ENCODE assay signal across 10 mouse cellular contexts in the genomic region with DNA sequence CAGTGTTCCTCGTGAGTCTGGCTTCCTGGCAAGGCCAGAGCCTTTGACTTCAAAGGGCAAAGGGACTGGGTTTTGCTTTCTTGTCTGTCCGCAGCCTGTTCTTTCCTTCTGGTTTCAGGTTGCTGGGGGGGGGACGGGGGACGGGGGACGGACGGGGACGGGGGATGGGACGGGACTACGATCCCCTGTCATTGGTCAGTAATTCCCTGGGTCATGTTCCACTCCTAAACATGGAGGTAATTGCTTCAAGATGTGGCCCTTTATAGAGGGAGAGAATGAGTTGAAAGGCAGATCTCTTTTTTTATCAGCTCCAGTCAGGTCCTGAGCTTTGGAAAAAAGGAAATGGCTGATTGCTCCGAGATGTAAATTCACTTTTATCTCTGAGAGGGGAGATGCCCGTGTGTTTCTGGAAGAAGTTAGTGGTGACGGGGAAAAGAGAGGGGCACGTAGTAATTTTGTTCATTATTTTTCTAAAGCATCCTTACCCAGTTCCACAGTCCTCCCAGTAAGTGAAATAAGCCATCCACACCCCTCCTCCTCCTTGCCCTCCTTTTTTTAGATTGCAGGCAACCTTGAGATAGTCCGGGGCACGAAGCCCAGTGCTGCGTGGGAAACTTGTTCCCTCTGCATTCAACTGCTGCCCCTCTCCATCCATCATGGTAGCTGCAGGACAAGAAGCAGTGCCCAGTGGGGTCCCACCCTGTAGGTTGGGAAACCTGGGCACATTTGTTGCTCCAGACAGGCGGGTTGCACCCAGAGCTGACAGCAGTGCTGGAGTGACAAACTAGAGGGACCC.
DNase-seq lines count a peak whose midpoint lies in the region; ATAC-seq and TF ChIP-seq lines count a peak whose summit lies in the region.
"Had no signal": no experiment of that assay in that cellular context is flagged by ENCODE, and none has a peak within 500 bp of the region (broad histone marks: within the 10 kb centered on the region; RNA-seq: fewer than 3 reads in every experiment).

No protein-coding gene starts in this region.

- no peak overlapping the region for H3K4me3 ChIP-seq in kidney, embryonic 15.5 days (replicated peaks)
- no peak overlapping the region for H3K4me3 ChIP-seq in heart, embryonic 15.5 days
- no peak overlapping the region for H3K4me3 ChIP-seq in stomach, embryonic 16.5 days (replicated peaks; ENCODE audit: low read length)
- no peak overlapping the region for H3K4me3 ChIP-seq in thymus, adult 2 months (ENCODE audit: control insufficient read depth, insufficient read depth, low read length)
- H3K4me3 ChIP-seq: intestine, embryonic 15.5 days; neural tube, embryonic 12.5 days had no signal

- H3K4me1 ChIP-seq in kidney, embryonic 15.5 days = peaks cover 37% of the 10 kb centered on the region
- H3K4me1 ChIP-seq in heart, embryonic 15.5 days (replicated peaks) = peaks cover 16% of the 10 kb centered on the region
- peaks cover 29% of the 10 kb centered on the region for H3K4me1 ChIP-seq in stomach, embryonic 16.5 days (ENCODE audit: control insufficient read depth, insufficient read depth, low read length)
- H3K4me1 ChIP-seq in thymus, adult 2 months (replicated peaks; ENCODE audit: control insufficient read depth, insufficient read depth, low read length) = peaks cover 11% of the 10 kb centered on the region
- H3K4me1 ChIP-seq: neural tube, embryonic 12.5 days had no signal

- TF ChIP-seq CTCF in thymus, adult 2 months (IDR thresholded peaks at IDR 0.05; ENCODE audit: borderline replicate concordance, control insufficient read depth, extremely low read depth, insufficient read depth, low read length, poor library complexity) = no peak

- TF ChIP-seq POLR2A in thymus, adult 2 months (IDR thresholded peaks at IDR 0.05; ENCODE audit: control insufficient read depth, extremely low read depth, insufficient read depth, low read length, poor library complexity) = no peak

- H3K36me3 ChIP-seq in kidney, embryonic 15.5 days = no peaks in the 10 kb centered on the region
- no peaks in the 10 kb centered on the region for H3K36me3 ChIP-seq in heart, embryonic 15.5 days
- H3K36me3 ChIP-seq in stomach, embryonic 16.5 days (ENCODE audit: control insufficient read depth, insufficient read depth, low read length) = no peaks in the 10 kb centered on the region
- H3K36me3 ChIP-seq in thymus, adult 2 months (ENCODE audit: control insufficient read depth, insufficient read depth, low read length) = no peaks in the 10 kb centered on the region
- H3K36me3 ChIP-seq: G1E; intestine, embryonic 15.5 days; neural tube, embryonic 12.5 days had no signal

- no peaks in the 10 kb centered on the region for H3K9me3 ChIP-seq in kidney, embryonic 15.5 days (replicated peaks)
- no peaks in the 10 kb centered on the region for H3K9me3 ChIP-seq in heart, embryonic 15.5 days (replicated peaks)
- no peaks in the 10 kb centered on the region for H3K9me3 ChIP-seq in stomach, embryonic 16.5 days (replicated peaks; ENCODE audit: control insufficient read depth, low read length)
- H3K9me3 ChIP-seq: intestine, embryonic 15.5 days; neural tube, embryonic 12.5 days had no signal

- WGBS in kidney, embryonic 15.5 days = 12% methylated on average over 17 of the region's 17 CpGs
- 21% methylated on average over 16 of the region's 17 CpGs for WGBS in heart, embryonic 15.5 days
- WGBS in stomach, embryonic 16.5 days = 29% methylated on average over 17 of the region's 17 CpGs
- 86% methylated on average over 17 of the region's 17 CpGs for WGBS in thymus, adult 2 months

- ATAC-seq in kidney, embryonic 15.5 days (replicated peaks; ENCODE audit: low FRiP score) = no peak
- 0 out of 2 replicates have a peak, but pooled peaks have one; percentile 19 for ATAC-seq in heart, embryonic 15.5 days (replicated peaks; ENCODE audit: insufficient number of reproducible peaks, insufficient read depth, low FRiP score, low read depth)
- no peak for ATAC-seq in stomach, embryonic 16.5 days (ENCODE audit: insufficient read depth, low FRiP score)

- H3K4me2 ChIP-seq in kidney, embryonic 15.5 days = 0 out of 2 replicates have a peak overlapping the region, but pooled peaks have one; percentile 9
- H3K4me2 ChIP-seq in heart, embryonic 15.5 days = peak overlapping the region; percentile 4; the same call in 1 of the 2 replicates
- H3K4me2 ChIP-seq in stomach, embryonic 16.5 days (ENCODE audit: low read depth, low read length) = no peak overlapping the region
- H3K4me2 ChIP-seq: intestine, embryonic 15.5 days; neural tube, embryonic 12.5 days had no signal

- DNase-seq in kidney, postnatal 10 days = no peak
- DNase-seq in embryo, embryonic 9.5 days (ENCODE audit: extremely low spot score) = peak; percentile 70
- no peak for DNase-seq in thymus, adult 2 months
- DNase-seq in left cerebral cortex, adult 8-10 months (ENCODE audit: low spot score in 2 of 2) = no peak

- H3K27me3 ChIP-seq in kidney, embryonic 15.5 days = no peaks in the 10 kb centered on the region
- H3K27me3 ChIP-seq in heart, embryonic 15.5 days = no peaks in the 10 kb centered on the region
- no peaks in the 10 kb centered on the region for H3K27me3 ChIP-seq in stomach, embryonic 16.5 days (ENCODE audit: control insufficient read depth, insufficient read depth, low read length)
- no peaks in the 10 kb centered on the region for H3K27me3 ChIP-seq in thymus, adult 2 months (ENCODE audit: control insufficient read depth, insufficient read depth, low read length)
- H3K27me3 ChIP-seq: intestine, embryonic 15.5 days had no signal

- H3K27ac ChIP-seq in kidney, embryonic 15.5 days = peak overlapping the region; percentile 66
- H3K27ac ChIP-seq in heart, embryonic 15.5 days = peak overlapping the region; percentile 37
- H3K27ac ChIP-seq in stomach, embryonic 16.5 days (ENCODE audit: low read length) = peak overlapping the region; percentile 60
- H3K27ac ChIP-seq in thymus, adult 2 months (ENCODE audit: control insufficient read depth, insufficient read depth, low read length) = no peak overlapping the region
- H3K27ac ChIP-seq: intestine, embryonic 15.5 days; neural tube, embryonic 12.5 days had no signal

- H3K9ac ChIP-seq in kidney, embryonic 15.5 days = no peak overlapping the region
- no peak overlapping the region for H3K9ac ChIP-seq in heart, embryonic 15.5 days
- H3K9ac ChIP-seq in stomach, embryonic 16.5 days (ENCODE audit: low read length) = 0 out of 2 replicates have a peak overlapping the region, but pooled peaks have one; percentile 21
- H3K9ac ChIP-seq: intestine, embryonic 15.5 days; neural tube, embryonic 12.5 days had no signal
